Mouse (Mus musculus) liver (tissue): ENCODE measurements at regions not wholly inside any gene's neighbourhood (a gene's known extent, or its start where the extent isn't known, plus 50 kb on each side); places are given as distances from the start of the nearest gene placed in this dataset.
A peak's percentile ranks its signal among the peaks of the same experiment; 100 is the strongest.
"Not testable (repeated sequence)": the region's sequence is repeated elsewhere in the genome, so short reads cannot be mapped to it uniquely, and the experiment has no call there.

Source experiments
- DNase-seq: peaks from one replicate; pipeline ENCODE4 v3.0.0-alpha.2; 2020; ENCODE audit warnings: mixed read lengths

DNA sequence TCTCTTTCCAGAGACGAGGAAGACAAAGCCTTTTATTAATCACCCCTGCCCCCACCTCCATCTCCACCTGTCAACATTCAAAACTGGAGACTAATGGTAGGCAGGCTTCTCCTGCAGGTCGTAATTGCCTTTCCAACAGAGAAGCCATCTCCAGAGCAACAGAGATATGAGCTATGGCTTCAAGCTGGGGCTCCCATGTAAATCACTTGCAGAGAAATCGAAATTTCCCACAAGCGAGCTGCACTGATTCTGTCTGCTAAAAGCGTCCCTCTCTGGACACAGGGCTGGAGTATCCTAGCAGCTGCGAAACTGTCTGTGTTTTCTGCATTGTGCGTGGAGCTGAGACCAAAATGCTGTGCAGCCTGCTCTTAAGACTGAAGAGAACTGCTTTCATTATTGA is 176.6 kb downstream of the Cartpt start:
- DNase-seq = no peak

DNA sequence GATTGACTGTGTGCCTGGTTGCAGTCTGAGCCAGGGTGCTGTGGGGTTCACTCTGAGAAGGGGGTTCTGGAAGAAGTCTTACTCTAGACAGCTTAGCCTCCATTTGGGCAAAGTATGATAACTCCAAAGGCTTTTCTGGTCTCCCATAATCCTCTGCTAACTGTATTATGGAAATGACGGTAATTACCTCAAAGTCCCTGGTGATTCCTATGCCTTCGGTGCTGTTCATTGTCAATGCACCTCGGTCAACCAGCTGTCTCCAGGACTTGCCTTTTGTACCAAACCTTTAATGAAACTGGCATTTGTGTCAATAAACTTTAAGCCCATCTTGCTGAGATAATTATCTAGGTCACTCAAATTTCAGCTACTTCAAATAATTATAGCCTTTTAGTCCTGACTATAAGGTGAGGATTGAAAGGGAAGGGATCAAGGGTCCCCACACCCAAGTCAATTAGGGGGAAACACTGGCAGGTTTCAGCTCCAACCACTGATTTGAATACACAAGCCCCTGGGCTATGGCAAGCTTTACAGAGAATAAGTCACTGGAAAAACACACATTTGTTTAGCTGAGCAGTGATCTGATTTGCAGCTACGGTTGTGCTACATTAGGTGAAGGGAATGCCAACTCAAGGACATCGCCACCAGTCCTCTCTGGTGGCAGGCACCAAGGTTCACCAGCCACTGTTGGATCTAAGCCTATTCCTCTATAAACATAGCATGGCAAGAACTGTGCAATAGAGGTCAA is 177.5 kb downstream of the Cartpt start:
- no peak for DNase-seq

DNA sequence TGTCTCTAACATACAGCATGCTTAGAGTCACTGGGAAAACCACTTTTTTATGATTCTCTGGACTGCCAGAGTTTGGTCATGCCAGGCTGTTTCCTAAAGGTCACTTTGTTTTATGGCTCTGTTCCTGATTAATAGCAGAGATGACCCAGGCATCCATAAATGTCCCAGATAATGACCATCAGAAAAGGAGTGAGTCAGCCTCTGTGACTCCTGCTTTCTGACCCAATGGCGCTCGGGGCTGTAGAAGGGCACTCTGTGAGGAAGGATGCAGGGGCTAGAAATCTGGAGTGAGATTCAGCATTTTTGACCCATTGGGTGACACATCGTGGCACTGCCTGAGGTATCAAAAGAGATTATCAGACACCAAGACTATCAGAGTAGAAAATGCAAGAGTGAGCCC is 180.3 kb downstream of the Cartpt start:
- no peak for DNase-seq

DNA sequence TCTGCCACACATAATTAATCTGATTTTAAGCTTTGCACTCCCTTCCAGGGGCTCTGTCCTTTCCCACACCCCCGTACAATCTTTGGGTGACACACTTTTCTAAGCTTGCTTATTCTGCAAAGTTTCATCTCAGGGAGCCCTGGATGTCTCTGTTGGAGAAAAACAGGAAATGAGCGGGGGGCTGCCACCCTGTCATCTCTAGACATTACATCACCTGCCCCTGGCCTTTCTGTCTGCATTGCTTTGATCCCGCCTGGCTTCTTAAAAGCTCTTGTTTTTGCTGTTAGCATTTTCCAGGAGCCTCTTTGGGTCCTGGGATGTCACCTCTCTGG is 180.2 kb upstream of the Map1b start:
- DNase-seq = no peak

DNA sequence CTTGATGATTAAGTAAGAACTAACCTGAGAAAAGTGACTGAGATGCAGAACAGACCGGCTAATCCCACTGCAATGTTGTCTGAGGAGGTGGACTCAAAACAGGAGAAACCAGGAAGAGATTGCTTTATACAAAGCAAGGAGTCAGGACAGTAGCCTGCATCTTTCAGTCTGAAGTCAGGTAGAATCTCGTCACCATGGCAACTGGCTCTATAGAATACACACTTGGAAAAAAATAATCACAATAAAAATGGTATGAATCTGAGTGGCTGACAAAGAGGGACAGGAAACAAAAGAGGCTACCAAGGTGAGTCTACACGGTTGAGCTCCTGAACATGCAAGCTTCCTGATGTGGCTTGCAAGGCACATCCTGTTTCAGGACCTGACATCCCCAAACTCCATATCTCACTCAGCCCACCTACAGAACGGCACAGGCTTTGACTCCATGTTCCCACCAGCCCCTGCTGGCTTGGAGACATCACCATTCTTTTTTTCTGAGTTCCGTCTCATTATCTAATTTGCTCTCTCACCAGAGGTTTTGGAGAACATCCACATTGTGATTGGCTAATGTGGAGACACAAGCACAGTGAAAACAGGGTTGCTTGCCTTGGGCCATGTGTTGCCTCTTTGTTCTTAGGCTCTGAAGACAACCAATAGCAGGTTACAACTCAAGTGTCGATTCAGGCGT is 179.7 kb upstream of the Map1b start:
- DNase-seq = no peak

DNA sequence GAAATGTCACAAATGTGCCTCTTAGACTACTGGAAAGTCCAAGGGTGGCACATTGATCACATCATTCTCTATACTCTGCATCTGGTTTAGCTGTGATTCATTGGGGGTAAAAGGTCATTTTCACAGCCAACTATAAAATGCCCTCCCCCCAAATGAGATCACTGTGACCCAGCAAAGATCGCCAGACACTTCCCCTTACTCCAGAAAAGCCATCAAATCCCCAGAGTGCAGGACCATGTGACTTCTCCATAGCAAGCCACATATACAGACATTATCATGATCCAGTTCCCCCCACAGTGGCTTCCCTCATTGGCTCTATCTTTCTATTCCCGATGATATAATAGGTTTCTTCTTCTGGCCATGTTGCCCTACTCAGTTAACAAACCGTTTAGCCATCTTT is 163.6 kb upstream of the Map1b start:
- no peak for DNase-seq

DNA sequence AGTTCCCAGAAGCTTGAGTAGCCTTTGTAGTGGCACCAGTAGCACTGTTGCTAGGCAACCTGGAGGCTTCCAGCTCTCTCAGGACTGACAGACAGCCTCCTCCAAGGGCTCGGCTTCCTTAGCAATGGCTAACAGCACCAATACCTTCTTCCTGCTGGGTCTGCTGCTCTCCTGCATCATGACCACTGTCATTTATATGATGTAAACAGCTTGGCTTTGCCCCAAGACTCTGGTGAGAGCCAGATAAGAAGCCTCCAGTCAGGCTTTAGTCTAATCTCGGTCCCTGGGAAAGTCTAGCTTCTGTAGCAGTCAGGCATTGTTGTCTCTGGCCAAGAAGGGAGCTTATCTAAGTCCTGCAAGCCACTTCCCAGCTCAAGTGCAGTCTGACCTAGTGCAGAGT is 163.1 kb upstream of the Map1b start:
- DNase-seq = peak; percentile 32

DNA sequence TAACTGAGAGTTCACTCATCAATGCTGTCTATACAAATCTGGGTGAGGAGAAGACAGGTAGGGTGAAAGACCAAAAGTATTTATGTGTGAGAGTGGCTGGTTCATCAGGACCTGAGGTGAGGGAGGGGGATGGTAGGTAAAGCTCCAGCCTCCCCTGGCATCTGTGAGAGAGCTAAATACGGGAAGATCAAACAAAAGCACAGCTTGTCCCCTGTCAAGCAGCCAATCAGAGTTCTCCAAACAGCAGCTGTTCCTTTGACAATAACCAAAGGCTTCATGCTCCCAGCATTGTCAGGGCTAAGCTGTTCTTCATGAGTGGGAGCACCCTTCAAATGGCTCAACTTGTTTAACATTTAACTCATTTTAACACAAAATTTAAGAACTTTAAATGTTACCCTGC is 160.1 kb upstream of the Map1b start:
- no peak for DNase-seq

DNA sequence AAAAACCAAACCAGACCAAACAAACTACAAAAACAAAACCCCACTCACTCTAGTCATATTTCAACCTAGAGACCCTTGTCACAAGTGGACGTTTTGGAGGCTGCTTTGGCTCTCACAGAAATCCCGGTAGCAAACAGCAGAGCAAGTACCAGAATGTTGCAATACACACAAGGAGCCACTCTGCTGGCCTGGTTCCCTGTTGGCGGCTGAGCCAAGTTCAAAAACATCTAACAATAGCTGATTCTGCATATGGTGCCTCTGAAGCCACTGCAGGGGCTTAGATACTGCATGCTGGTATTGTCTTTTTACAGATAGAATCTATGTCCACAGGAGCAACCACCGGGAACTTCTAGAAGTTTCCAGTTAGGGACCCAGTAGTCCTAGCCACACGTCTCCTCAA is 159.6 kb upstream of the Map1b start:
- DNase-seq = no peak

DNA sequence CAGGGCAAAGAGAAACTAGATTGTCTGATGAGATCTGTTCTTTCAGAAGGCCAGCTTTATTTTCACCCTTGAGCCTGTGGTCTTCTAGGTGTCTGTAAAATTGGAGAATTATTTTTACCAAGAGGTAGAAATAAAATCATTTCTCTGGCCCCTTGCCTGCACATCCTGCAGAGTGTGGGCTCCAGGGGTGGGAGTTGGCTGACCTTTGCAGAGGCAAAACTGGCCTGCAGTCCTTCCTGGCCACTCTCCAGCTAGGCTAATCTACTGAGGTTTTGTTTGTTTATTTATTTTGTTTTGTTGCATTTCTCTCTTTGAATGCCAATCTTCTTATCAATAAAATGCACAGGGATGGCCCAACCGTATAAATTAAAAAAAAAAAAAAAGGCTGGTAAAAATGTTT is 156.4 kb upstream of the Map1b start:
- DNase-seq = no peak

DNA sequence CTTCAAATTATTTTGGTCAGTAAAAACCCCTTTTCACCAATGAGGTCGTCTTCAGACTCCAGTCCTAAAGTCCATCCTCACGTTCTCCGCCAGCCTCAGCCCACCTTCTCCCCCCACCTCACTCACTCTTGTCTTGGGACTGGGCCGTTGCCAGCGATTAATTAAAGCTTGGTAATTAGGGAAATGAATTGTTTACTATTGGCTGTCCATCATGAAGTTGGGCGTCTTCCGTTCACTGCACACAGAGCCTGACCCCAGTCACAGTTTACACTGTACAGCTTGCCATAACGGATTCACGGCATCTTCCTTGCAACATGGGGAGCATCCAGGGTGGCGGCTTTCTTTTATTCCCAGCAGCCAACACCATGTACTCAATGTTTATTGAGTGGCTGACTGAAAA is 155.4 kb upstream of the Map1b start:
- DNase-seq = no peak

DNA sequence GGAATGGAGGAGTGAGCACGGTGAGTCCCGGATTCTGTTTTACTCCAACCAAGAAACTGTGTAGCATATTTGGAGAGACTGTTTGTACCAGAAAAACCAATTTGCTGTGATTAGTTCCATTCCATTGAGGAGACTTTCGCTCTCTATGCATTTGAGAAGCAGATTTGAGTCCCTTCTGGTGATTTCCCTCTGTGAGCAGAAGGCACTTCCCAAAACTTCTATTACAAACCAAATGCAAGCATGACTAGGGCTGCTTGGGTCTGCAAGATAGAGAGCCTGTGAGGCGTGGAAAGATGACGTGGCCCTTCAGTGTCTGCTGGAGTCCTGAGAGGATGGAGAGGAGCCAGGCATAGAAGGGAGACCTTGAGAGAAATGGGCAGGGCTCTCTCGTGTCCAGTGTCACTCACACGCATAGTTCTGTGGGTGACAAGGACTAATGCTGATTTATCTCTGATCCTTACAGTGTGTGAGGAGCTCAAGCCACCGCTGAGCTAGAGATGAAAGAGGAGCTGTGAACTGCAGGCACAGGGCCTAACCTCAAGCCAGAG is 153.7 kb upstream of the Map1b start:
- no peak for DNase-seq

DNA sequence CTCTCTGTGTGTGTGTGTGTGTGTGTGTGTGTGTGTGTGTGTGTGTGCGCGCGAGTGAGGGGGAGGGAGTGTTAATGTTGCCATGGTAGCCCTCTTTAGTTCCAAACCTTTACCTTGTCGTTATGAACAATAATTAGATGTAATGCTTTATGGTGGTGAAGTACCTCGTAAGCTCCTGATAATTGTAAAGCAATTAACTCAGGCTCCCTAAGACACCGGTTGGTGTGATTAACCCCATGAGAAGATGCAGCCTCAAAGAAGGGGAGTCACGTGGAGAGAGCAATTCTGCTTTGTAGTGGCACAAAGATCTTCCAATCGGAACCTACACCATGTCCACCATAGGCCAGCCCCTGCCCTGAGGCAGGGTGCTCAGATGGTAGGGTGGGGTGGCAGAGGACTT is 152.3 kb upstream of the Map1b start:
- no peak for DNase-seq

DNA sequence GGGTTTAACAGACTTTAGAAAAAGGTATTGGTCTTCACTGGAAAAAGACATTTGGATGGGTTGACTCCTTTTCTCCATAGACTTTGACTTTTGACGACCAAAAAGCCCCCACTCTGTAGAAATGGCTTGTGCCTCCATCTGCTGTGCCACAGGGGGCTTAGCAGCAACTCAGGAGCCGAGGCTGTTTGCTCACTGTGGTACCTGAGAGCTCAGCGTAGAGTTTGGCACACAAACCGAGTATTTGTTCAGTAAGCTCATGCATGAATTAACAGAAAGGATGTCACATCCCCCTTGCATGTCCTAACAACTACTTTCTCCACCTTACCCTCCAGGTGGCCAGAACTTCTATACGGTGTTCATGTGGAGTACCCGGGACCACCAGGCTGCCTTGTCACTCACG is 149.7 kb upstream of the Map1b start:
- no peak for DNase-seq

DNA sequence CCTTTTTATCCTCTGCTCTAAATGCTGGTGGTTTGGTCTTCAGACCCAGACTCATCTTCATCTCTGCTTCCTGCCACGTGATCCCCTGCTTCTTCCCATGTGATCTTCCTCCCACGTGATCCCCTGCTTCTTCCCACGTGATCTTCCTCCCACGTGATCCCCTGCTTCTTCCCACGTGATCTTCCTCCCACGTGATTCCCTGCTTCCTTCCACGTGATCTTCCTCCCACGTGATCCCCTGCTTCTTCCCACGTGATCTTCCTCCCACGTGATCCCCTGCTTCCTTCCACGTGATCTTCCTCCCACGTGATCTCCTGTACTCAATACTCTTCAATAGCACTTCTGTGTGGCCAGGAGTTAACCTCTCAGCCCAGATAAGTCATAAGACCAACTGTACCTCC is 147.1 kb upstream of the Map1b start:
- DNase-seq = not testable (repeated sequence)

DNA sequence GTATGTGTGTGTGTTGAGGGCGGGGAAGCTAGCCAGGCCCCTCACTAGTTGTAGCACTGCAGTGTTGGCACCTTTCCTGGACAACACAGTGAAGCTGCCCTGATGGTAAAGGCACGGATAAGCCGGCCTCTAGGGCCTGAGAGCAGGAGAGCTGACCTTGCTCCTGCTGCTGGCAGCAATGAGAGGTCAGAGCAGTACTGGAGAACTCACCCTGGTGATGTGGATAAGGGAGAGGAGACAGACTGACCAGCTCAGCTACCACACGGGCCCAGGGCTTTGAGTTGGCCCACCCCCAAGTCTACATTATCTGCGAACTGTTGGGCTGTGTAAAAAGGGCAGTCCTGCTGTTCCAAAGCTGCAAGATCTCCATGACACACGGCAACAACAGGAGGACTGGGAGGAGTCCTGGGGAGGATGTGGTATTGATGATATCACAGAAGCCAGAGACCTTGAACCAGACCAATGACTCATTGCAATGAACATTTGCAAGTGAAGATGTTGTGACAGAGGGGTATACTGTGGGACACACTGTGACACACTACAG is 131.4 kb upstream of the Map1b start:
- no peak for DNase-seq

DNA sequence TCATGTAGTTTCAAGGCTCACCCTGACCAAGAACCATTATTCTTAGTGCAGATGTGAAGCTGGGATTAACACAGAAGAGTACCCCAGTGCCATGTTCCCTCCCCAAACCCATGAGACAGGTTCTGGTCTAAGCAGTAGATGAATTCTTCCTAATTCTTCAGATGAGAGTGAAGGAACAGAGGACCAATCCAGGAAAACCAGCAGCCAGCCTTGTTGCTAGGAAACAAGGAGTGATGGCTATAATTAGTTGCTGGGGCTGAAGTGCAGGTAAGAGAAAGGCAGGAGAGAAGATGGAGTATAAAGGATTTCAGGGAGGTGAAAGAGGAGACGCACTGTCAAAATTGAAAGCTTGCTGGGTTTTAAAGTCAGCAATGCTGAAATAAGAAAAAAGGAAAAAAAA is 128.4 kb upstream of the Map1b start:
- no peak for DNase-seq

DNA sequence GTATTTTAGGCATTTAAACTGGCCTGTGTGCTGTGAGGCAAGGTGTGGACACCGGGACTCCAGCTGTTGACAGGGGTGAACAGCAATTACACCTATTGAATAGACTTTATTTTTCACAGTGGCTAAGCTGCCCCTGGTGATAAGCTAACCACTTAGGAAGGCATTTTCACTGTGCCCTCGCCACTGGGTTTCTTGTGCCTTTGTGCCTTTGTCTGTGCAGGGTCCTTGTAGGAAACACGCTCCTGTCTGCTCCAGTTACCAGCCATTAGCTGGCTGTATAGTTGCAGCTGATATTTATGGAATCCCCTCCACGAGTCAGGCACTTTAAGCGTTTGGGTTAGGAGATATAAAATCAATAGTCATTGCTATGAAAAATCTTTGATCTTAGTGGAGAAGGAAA is 126.5 kb upstream of the Map1b start:
- no peak for DNase-seq

DNA sequence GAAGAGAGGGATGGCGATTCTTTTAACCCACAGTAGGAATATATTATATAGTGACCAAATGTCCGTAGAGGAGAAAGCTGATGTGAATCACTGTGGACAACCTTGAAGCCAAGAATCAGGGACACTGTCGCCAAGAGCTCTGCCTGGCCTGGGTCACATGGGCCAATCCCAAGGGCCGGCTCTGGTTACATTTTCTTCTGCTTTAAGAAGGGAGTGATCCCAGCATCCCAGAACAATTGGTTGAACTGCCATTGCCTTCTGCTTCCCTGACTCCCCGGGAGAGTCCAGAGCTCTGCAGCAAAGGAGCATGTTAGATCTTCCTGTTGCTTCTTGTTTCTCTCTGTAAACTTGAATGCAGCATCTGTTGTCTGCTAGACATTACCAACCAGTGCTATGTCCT is 126.0 kb upstream of the Map1b start:
- no peak for DNase-seq

DNA sequence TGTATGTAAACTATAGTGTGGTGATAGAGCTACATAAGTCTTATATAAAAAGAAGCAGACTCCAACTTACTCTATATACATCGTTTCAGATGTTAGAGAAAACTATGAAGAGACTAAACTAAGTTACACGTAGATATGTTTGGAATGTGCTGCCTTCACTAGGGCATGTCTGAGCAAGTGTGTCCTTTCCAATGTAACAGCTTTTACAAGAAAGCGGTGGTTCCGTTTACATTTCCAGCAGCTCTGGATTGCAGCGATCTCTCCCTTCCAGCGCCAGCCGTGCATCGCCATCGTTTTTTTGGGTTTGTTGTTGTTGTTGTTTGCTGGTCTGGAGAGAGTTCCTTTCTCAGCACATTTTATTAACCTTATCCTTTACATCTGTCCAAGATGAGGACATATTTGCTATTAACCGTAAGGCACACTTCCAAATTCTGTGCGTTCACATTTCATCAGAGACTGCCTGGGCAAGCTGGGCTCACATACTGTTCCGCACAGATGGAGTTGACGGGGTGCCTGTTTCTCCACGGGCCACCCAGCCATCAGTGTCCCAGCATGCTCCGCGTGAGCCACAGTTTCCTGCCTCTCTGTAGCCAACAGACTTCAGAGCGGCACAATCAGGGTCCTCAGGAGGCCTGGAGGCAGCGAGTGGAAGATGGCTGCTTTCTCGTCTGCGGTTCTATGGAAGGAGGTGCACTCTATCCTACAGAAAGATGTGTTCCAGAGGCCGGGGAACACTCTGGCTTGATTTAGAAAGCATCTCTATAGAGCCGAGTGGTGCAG is 125.2 kb upstream of the Map1b start:
- no peak for DNase-seq

DNA sequence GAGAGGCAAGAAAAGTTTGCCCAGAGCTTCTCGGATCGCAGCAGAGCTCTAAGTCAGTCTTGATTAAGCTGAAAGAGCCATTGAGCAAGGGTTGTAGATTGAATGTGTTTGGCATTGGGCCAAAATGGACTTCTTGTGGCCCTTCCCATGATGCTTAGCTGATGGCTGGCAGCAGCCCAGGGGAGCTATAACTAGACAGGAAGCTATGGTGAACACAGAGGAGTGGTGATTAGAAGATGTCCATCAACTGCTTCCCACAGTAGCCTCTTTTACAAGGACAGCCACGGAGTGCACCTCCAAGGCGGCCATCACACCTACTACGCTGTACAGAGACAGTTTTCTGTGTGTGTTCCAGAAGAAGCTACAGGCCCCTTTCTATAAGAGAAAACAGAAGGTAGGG is 116.4 kb upstream of the Map1b start:
- no peak for DNase-seq

DNA sequence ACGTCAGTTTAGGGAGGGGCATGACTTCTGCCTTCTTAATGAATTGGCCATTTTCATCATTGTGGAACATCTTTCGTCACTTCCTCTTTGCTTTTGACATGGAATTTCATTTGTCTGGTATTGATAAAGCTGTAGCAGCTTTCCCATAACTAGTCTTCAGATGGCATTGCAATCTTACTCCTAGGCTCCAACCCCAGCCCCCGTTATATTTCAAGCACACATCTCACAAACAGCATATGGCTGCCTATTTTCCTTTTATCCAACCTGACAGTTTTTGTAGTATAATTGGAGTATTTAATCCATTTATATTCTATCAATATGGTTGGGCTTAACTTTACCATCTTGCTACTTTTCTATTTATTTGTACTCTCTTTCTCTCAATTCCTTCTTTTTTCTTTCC is 114.5 kb upstream of the Map1b start:
- no peak for DNase-seq

DNA sequence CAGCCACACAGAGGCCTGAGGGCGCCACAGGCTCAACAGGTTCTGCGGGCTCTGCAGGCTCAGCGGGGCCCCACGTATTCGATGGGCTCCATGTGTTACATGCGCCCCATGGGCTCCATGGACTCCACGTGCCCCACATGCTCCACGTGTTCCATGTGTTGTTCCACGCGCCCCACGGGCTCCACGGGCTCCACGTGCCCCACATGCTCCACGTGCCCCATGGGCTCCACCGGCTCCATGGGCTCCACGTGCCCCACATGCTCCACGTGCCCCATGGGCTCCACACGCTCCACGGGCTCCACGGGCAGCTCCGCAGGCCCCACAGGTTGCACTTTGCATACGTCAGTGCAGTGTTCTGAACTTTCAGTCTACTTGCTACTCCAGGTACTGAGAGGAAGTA is 114.0 kb upstream of the Map1b start:
- no peak for DNase-seq

DNA sequence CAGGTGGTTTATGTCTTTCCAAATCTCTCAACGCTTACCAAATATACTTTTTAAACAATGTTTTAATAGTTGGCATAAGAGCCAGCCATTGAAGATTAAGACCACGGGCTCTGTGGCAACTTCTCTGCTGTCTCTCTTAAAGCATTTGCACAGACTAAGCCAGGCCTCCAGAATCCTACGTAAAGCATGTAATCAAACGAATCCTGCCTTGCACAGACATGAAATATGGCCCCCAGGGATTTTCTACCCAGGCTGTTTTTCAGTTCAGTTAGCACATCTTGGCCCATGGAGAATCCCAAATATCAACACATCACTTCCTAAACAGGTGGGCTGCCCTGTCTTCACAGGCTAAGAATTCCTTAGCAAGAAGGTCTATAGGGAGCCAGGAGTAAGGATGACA is 108.9 kb upstream of the Map1b start:
- DNase-seq = no peak
